Mouse (Mus musculus): Measurements from ENCODE around the gene Acy3.

- TF ChIP-seq CTCF (conservative IDR thresholded peaks at IDR 0.05; ENCODE audit: insufficient read depth, insufficient read length, low read depth, low read length) (no peak), POLR2A (IDR thresholded peaks at IDR 0.05; ENCODE audit: low read depth, low read length) (peak; percentile 44)
These were observed 5.6 kb downstream of the Acy3 start for GRCm38 (mm10) chr19:3991966-3992365.
